Comparison of ENCODE assay signal across 8 mouse cellular contexts in the genomic region with DNA sequence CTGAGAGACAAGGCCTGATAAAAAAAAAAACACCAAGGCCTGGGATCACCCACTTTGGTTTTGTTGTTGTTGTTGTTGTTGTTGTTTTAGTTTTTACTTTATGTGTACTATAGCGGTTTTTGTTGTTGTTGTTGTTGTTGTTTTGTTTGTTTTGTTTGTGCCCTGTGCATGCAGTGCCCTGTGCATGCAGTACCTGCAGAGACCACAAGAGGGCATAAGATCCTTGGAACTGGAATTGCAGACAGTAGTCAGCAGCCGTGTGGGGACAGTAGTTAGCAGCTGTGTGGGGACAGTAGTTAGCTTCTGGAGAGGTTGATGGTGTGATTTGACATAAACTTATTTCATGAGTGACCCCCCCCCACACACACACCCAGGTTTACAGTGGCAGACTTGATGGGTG. TPM values are rescaled to one million over a fixed set of nuclear protein-coding genes. Genes with fewer than 3 reads are reported as not detected.
DNase-seq lines count a peak whose midpoint lies in the region.

No protein-coding gene starts in this region.

- DNase-seq in gastrocnemius, adult 18-20 months (ENCODE audit: low spot score): peak; percentile 77
- DNase-seq in gastrocnemius, postnatal 25 days: no peak
- peak; percentile 41 for DNase-seq in ES-CJ7 (ENCODE audit: low read depth, low spot score)
- DNase-seq in cerebellum, adult 9-10 months: peak; percentile 82
- DNase-seq in forelimb bud, embryonic 11.5 days (ENCODE audit: low read depth, low spot score): peak; percentile 72
- DNase-seq in kidney, postnatal 25 days: peak; percentile 75 to 89
- DNase-seq in lung, postnatal 25 days (ENCODE audit: low spot score): peak; percentile 72
- DNase-seq in retina, postnatal 7 days (ENCODE audit: low read depth, low spot score): peak; percentile 65

RNA-seq across cellular contexts. Expression of a gene that starts 8.0 kb away (rescaled TPM):
- 10 to 100 TPM; 38.5 to 40.1 TPM for total RNA-seq in gastrocnemius, adult 18-20 months (2021)
- 10 to 100 TPM; 41.5 to 42.3 TPM for total RNA-seq in gastrocnemius, postnatal 25 days (2021)

RNA-seq across cellular contexts. Expression of a gene that starts 9.3 kb away (rescaled TPM):
- under 1 TPM; 0.73 to 0.97 TPM for total RNA-seq in gastrocnemius, adult 18-20 months (2021)
- total RNA-seq in gastrocnemius, postnatal 25 days (2021): 1 to 10 TPM in 1 of 2 experiments, under 1 TPM in 1; 0.72 to 1.5 TPM

RNA-seq across cellular contexts. Expression of a gene that starts 18.2 kb away (rescaled TPM):
- total RNA-seq in gastrocnemius, adult 18-20 months (2021): 10 to 100 TPM; 25.2 to 29.8 TPM
- 10 to 100 TPM; 25.3 to 30.7 TPM for total RNA-seq in gastrocnemius, postnatal 25 days (2021)

RNA-seq across cellular contexts. Expression of a gene that starts 32.8 kb away (rescaled TPM):
- 10 to 100 TPM; 25.3 to 26.3 TPM for total RNA-seq in gastrocnemius, adult 18-20 months (2021)
- 10 to 100 TPM; 22.0 to 22.6 TPM for total RNA-seq in gastrocnemius, postnatal 25 days (2021)

RNA-seq across cellular contexts. Expression of a gene that starts 33.7 kb away (rescaled TPM):
- 10 to 100 TPM; 22.5 to 23.3 TPM for total RNA-seq in gastrocnemius, adult 18-20 months (2021)
- 10 to 100 TPM; 18.9 to 21.7 TPM for total RNA-seq in gastrocnemius, postnatal 25 days (2021)
